Mouse (Mus musculus) intestine, embryonic 14.5 days (tissue): Measurements from ENCODE around the gene Ahsa1. TPM values are rescaled to one million over a fixed set of nuclear protein-coding genes. Genes with fewer than 3 reads are reported as not detected.
A peak's percentile ranks its signal among the peaks of the same experiment; 100 is the strongest.

Experiments used
- ATAC-seq: fragments of 200-750 bp; cut with Nextera tagmentation; replicated peaks from 2 replicates; pipeline ENCODE4 v1.8.0; 2017; ENCODE audit warnings: low read depth, moderate number of reproducible peaks, moderate TSS enrichment, moderate library complexity; ENCODE audit not compliant: low FRiP score, low TSS enrichment
- DNase-seq: peaks from one replicate; pipeline ENCODE4 v3.0.0-alpha.2; 2018; ENCODE audit warnings: low spot score
- H3K27ac ChIP-seq: fragments of 300-500 bp; sonication (generic); 2 replicates; pipeline ENCODE4 v1.5.1; 2014; ENCODE audit warnings: low read depth, mild to moderate bottlenecking, control low read depth
- H3K27me3 ChIP-seq: fragments of 300-500 bp; sonication (generic); replicated peaks from 2 replicates; pipeline ENCODE4 v1.6.1; 2014; ENCODE audit warnings: low read length, control low read depth; ENCODE audit not compliant: control insufficient read depth, insufficient read depth
- H3K36me3 ChIP-seq: fragments of 300-500 bp; sonication (generic); 2 replicates; pipeline ENCODE4 v1.6.1; 2014; ENCODE audit warnings: low read length, control low read depth; ENCODE audit not compliant: control insufficient read depth, insufficient read depth
- H3K4me1 ChIP-seq: fragments of 300-500 bp; sonication (generic); replicated peaks from 2 replicates; pipeline ENCODE4 v1.6.1; 2014; ENCODE audit warnings: low read length, control low read depth, mixed read lengths; ENCODE audit not compliant: control insufficient read depth, insufficient read depth
- H3K4me2 ChIP-seq: fragments of 300-500 bp; sonication (generic); 2 replicates; pipeline ENCODE4 v1.6.1; 2014; ENCODE audit warnings: low read length
- H3K4me3 ChIP-seq: fragments of 300-500 bp; sonication (generic); 2 replicates; pipeline ENCODE4 v1.5.1; 2014; ENCODE audit warnings: low read depth, low read length, control low read depth, mixed read lengths
- H3K9ac ChIP-seq: fragments of 300-500 bp; sonication (generic); 2 replicates; pipeline ENCODE4 v1.6.1; 2014; ENCODE audit warnings: mild to moderate bottlenecking, low read length
- H3K9me3 ChIP-seq: fragments of 300-500 bp; sonication (generic); 2 replicates; pipeline ENCODE4 v1.6.1; 2016; ENCODE audit warnings: low read length, control low read depth; ENCODE audit not compliant: control insufficient read depth
- WGBS: fragments of 180-500 bp; shearing (Covaris S2); extraction: QIAGEN DNeasy Blood & Tissue Kit; methylation state at CpG from one replicate; pipeline ENCODE4 v1.1.7; 2014; 5-methylcytosine and 5-hydroxymethylcytosine counted together
- polyA plus RNA-seq: library from polyadenylated mRNA; unstranded; fragments of >200 nt; fragmentation: Nextera tagmentation; extraction: Ambion mirVana; gene quantifications from 2 replicates; pipeline ENCODE4 v1.2.1, GENCODE M21; 2014

Gene Ahsa1
- polyA plus RNA-seq, 1 experiment from 2014 or later = 205 TPM

DNA sequence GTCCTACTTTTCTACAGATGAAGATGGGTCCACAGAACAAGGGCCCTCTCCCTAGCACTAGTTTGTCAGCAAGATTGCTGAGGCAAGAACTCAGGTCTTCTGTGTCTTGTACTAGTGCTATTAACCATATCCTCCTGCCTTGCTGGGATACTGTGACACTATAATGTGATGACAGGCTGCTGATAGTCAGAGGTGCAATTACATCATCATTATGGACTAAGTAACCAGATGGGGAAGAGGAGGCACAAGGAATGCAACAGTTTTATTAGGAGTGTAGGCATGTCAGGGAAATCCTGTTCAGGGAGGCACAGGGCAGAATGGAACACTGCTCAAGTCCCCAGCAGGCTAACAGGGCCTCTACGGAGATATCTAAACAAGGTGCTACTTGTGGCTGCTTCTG lies 27.6 kb upstream of the Ahsa1 start, which contains the start of gene Noxred1:
Gene Noxred1 (minus strand): TSS at position 101 of the 400 bp plus-strand sequence.
- Histone ChIP-seq H3K4me3 (no peak within 1 kb of the TSS), H3K4me1 (no peaks in the 10 kb centered on the region), H3K4me2 (no peak within 1 kb of the TSS), H3K36me3 (peaks cover 52% of the 10 kb centered on the region), H3K27me3 (no peaks in the 10 kb centered on the region), H3K27ac (no peak within 1 kb of the TSS), H3K9ac (no peak within 1 kb of the TSS), H3K9me3 (no peaks in the 10 kb centered on the region)
- ATAC-seq (no peak), DNase-seq (no peak)
- WGBS = 96% methylated on average over 1 of the region's 1 CpGs

DNA sequence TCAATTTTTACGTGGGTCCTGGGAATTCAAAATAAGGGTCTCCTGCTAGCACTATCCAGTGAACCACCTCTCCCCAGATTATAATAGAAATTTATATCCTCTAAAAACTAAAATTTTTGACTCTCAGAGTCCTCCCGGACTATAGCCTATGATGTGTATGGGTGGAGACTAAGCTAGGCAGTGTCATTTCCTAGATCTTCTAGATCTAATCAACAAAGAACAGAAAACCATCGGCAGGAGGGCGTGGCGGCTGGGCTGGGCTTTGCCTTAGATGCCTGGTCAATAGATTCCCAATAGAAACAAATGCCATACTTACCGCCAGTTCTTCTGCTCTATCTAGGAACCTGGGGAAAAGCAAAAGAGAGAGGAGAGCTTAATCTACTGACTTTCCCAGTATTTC lies 16.1 kb upstream of the Ahsa1 start:
- Histone ChIP-seq H3K36me3 (peaks cover 86% of the 10 kb centered on the region), H3K27me3 (no peaks in the 10 kb centered on the region), H3K27ac (no peak overlapping the region), H3K9ac (no peak overlapping the region), H3K4me3 (no peak overlapping the region), H3K9me3 (no peaks in the 10 kb centered on the region), H3K4me2 (no peak overlapping the region), H3K4me1 (no peaks in the 10 kb centered on the region)
- ATAC-seq = no peak
- DNase-seq = no peak
- 89% methylated on average over 6 of the region's 6 CpGs for WGBS

DNA sequence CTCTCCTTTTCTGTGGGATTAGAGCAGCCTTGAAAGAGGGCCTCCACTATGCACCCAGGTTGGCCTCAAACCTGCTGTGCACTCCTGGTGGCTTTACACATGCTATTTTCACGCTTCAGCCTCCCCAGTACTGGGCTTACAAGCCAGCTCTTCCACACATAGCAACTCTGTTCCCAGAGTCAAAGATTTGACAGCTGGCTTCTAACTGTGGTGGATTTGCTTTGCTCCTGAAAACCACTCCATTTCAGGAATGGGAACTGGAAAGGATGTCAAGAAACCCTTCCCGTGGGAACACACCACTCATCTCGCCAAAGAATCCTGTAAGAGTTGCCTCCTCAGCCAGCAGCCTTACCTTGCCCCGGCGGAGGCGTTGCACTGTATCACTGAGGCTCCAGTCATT lies 12.4 kb upstream of the Ahsa1 start:
- Histone ChIP-seq H3K4me3 (no peak overlapping the region), H3K27ac (no peak overlapping the region), H3K4me2 (no peak overlapping the region), H3K27me3 (no peaks in the 10 kb centered on the region), H3K4me1 (no peaks in the 10 kb centered on the region), H3K9me3 (no peaks in the 10 kb centered on the region), H3K36me3 (peaks cover 92% of the 10 kb centered on the region), H3K9ac (no peak overlapping the region)
- no peak for DNase-seq
- 89% methylated on average over 6 of the region's 6 CpGs for WGBS
- no peak for ATAC-seq

DNA sequence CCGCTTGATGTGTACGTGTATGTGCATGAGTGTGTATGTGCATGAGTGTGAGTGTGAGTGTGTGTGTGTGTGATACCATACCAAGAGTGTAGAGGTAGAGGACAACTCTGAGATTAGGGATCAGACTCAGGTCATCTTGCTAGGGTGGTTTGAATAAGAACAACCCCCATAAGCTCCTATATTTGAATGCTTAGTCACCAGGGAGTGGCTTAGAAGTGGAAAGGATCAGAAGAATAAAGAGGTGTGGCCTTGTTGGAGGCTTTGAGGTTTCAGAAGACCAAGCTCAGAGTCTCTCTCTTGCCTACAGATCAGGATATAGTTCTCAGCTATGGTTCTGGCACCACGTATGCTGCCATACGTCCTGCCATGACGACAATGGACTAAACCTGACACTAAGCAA lies 9.7 kb upstream of the Ahsa1 start:
- peaks cover 90% of the 10 kb centered on the region for H3K36me3 ChIP-seq
- H3K4me3 ChIP-seq = no peak overlapping the region
- no peaks in the 10 kb centered on the region for H3K9me3 ChIP-seq
- no peak overlapping the region for H3K9ac ChIP-seq
- H3K27ac ChIP-seq = no peak overlapping the region
- H3K4me2 ChIP-seq = no peak overlapping the region
- no peak for ATAC-seq
- no peak for DNase-seq
- 94% methylated on average over 5 of the region's 5 CpGs for WGBS
- H3K4me1 ChIP-seq = no peaks in the 10 kb centered on the region
- no peaks in the 10 kb centered on the region for H3K27me3 ChIP-seq

DNA sequence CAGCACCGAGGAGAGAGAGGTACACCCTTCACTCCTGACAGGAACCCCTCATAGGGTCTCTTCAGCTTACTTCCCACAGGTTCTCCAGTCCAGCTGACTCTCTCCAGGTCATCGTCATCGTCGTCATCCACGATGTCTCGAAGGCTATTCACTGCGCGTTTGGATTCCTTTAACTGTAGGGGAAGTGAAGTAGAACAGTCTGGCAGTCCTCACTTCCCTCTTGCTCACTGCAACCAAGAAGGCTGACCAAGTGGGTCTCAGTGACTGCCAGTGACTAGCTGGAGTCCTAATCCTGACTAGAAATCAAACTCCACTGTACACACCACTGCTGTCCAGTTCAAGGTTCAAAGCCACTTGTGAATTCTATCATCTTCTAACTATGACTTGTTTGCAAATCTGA lies 5.7 kb upstream of the Ahsa1 start:
- no peak overlapping the region for H3K9ac ChIP-seq
- peaks cover 80% of the 10 kb centered on the region for H3K36me3 ChIP-seq
- no peak for ATAC-seq
- H3K27ac ChIP-seq = no peak overlapping the region
- H3K4me2 ChIP-seq = no peak overlapping the region
- WGBS = 98% methylated on average over 8 of the region's 8 CpGs
- H3K4me3 ChIP-seq = no peak overlapping the region
- H3K9me3 ChIP-seq = no peaks in the 10 kb centered on the region
- H3K4me1 ChIP-seq = peaks cover 7% of the 10 kb centered on the region; the same call in 1 of the 2 replicates
- no peak for DNase-seq
- H3K27me3 ChIP-seq = no peaks in the 10 kb centered on the region

DNA sequence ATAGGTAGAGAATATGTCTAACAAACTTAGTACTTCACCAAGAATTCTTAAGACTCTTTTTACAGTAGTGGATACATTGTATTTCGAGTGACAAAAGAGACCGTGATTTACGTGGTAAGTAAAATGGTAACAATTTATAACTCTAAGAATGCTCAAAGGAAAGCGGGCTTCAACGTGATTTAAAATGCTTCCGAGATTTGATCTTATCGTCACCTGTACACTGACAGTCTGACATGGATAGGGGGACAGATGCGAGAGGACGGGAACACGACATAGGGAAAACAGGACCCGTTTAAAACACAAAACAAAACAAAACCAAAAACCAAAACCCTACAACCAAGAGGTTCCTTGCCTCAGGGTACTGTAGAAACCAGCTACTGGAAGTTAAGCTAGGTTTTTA lies 835 bp upstream of the Ahsa1 start:
- H3K36me3 ChIP-seq = peaks cover 58% of the 10 kb centered on the region
- peak overlapping the region; percentile 65 for H3K4me2 ChIP-seq
- H3K27me3 ChIP-seq = no peaks in the 10 kb centered on the region
- DNase-seq (no peak), ATAC-seq (no peak)
- H3K27ac ChIP-seq = peak overlapping the region; percentile 77
- H3K9me3 ChIP-seq = no peaks in the 10 kb centered on the region
- peak overlapping the region; percentile 78 for H3K9ac ChIP-seq
- H3K4me1 ChIP-seq = peaks cover 16% of the 10 kb centered on the region
- WGBS = 20% methylated on average over 11 of the region's 11 CpGs
- H3K4me3 ChIP-seq = peak overlapping the region; percentile 72

DNA sequence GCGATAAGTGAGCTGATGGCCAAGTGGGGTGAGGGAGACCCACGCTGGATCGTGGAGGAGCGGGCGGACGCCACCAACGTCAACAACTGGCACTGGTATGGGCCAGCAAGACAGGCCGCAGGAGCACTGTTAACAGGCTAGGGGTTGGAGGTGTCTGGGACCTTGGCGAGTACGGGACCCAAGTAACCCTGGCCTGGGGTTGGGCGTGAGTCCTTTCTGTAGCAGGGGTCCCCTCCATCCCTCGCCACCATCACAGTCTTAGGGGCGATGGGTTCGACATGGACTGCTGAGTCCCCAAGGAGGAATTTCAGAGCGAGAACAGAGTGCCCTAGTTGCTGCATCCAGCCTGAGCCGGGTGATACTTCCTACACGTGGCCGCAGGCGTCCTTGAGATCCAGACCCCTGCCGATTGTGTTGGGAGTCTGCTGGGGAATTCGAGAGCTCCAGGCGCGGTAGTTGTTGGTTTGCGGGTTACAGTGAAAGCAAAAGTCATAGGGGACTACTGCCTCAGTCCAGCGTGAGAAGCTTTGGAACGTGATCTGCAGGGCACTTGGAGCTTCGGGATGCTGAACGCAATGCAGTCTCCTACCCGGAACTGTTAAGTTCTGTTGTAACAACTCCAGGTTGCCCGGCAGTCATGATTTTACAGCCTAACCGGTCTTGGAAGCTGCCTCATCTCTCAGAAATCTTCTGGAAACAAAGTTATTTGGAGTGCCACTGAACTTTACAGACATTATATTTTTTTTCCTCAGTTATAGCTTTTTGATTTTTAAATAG lies 736 bp downstream of the Ahsa1 start:
- peak; percentile 69 for ATAC-seq
- peaks cover 58% of the 10 kb centered on the region for H3K36me3 ChIP-seq
- no peaks in the 10 kb centered on the region for H3K9me3 ChIP-seq
- H3K4me3 ChIP-seq = peak overlapping the region; percentile 72
- H3K27me3 ChIP-seq = no peaks in the 10 kb centered on the region
- DNase-seq = no peak
- peak overlapping the region; percentile 77 for H3K27ac ChIP-seq
- H3K9ac ChIP-seq = peak overlapping the region; percentile 78
- WGBS = under 1% methylated on average over 31 of the region's 31 CpGs
- peak overlapping the region; percentile 84 for H3K4me2 ChIP-seq
- peaks cover 16% of the 10 kb centered on the region for H3K4me1 ChIP-seq

DNA sequence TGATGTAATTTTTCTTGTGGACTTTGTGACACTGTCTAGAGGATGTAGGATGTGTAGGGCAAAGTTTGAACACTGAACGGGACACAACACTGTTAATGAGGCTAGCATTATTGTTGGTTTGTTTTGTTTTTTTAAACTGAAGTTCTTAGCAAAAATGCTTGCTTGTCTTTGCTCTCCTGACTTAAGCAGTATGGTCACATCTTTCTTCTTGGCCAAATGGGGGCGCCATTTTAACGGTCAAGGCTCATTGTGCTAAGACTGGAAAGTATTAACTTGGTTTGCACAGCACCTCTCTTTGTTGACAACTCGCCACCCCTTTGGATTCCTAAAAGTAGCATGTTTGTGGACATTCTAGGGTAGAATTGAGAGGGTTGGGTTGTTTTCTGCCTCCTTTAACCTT lies 1.4 kb downstream of the Ahsa1 start:
- 25% methylated on average over 4 of the region's 4 CpGs for WGBS

More for the DNA sequence above, 1.4 kb downstream of the Ahsa1 start:
- peak overlapping the region; percentile 78 for H3K9ac ChIP-seq
- DNase-seq (no peak), ATAC-seq (no peak)
- H3K4me1 ChIP-seq = peaks cover 16% of the 10 kb centered on the region
- H3K4me3 ChIP-seq = peak overlapping the region; percentile 72
- H3K36me3 ChIP-seq = peaks cover 61% of the 10 kb centered on the region
- no peaks in the 10 kb centered on the region for H3K9me3 ChIP-seq
- no peaks in the 10 kb centered on the region for H3K27me3 ChIP-seq
- no peak overlapping the region for H3K27ac ChIP-seq
- H3K4me2 ChIP-seq = peak overlapping the region; percentile 84
